Comparison of ENCODE assay signal across 19 mouse cellular contexts in genomic region chr3:154075749-154076148, GRCm38 (mm10).
"Had no signal": no experiment of that assay in that cellular context is flagged by ENCODE, and none has a peak within 500 bp of the region (broad histone marks: within the 10 kb centered on the region; RNA-seq: fewer than 3 reads in every experiment).

No protein-coding gene starts in this region.

- H3K4me3 ChIP-seq: midbrain, embryonic 10.5 days; midbrain, embryonic 12.5 days; myocyte; neural tube, embryonic 13.5 days; neural tube, embryonic 15.5 days had no signal

- DNase-seq: lung, adult 18-20 months; lung, embryonic 14.5 days; lung, postnatal 10 days; lung, postnatal 4 days; midbrain, embryonic 14.5 days; retina, postnatal 1 day; right cerebral cortex, adult 18-20 months; right cerebral cortex, postnatal 25 days; right cerebral cortex, postnatal 4 days; spleen, adult 18-20 months; thymus, adult 18-20 months; thymus, postnatal 14 days; thymus, postnatal 36 days had no signal

- H3K9me3 ChIP-seq: midbrain, embryonic 10.5 days; midbrain, embryonic 12.5 days; neural tube, embryonic 13.5 days; neural tube, embryonic 15.5 days had no signal

- H3K9ac ChIP-seq: lung, embryonic 14.5 days; midbrain, embryonic 12.5 days; neural tube, embryonic 13.5 days; neural tube, embryonic 15.5 days had no signal

- H3K4me1 ChIP-seq: neural tube, embryonic 13.5 days; neural tube, embryonic 15.5 days had no signal

- H3K27me3 ChIP-seq: midbrain, embryonic 12.5 days; neural tube, embryonic 13.5 days; neural tube, embryonic 15.5 days had no signal

- ATAC-seq: midbrain, embryonic 16.5 days had no signal

- H3K36me3 ChIP-seq: midbrain, embryonic 10.5 days; midbrain, embryonic 12.5 days; neural tube, embryonic 13.5 days; neural tube, embryonic 15.5 days had no signal

- H3K27ac ChIP-seq: midbrain, embryonic 10.5 days; midbrain, embryonic 12.5 days; neural tube, embryonic 13.5 days; neural tube, embryonic 15.5 days had no signal

- H3K4me2 ChIP-seq: lung, embryonic 14.5 days; midbrain, embryonic 12.5 days; neural tube, embryonic 13.5 days; neural tube, embryonic 15.5 days had no signal
